Mouse (Mus musculus) splenic B cell, adult 2 months (primary cell): ENCODE data around the gene Mettl26.

Experiments
- DNase-seq: peaks from one replicate; pipeline ENCODE4 v3.0.0-alpha.2; 2011; ENCODE audit warnings: low read depth, low spot score
- H3K27me3 ChIP-seq: 2 replicates; pipeline ENCODE4 v1.6.1; 2012; ENCODE audit warnings: mild to moderate bottlenecking, low read length, moderate library complexity, mixed read lengths; ENCODE audit not compliant: control insufficient read depth, poor library complexity, insufficient read depth, severe bottlenecking
- H3K36me3 ChIP-seq: 2 replicates; pipeline ENCODE4 v1.6.1; 2012; ENCODE audit warnings: mild to moderate bottlenecking, low read length, moderate library complexity, mixed read lengths; ENCODE audit not compliant: control insufficient read depth, poor library complexity, insufficient read depth, severe bottlenecking

The Mettl26 gene

DNA sequence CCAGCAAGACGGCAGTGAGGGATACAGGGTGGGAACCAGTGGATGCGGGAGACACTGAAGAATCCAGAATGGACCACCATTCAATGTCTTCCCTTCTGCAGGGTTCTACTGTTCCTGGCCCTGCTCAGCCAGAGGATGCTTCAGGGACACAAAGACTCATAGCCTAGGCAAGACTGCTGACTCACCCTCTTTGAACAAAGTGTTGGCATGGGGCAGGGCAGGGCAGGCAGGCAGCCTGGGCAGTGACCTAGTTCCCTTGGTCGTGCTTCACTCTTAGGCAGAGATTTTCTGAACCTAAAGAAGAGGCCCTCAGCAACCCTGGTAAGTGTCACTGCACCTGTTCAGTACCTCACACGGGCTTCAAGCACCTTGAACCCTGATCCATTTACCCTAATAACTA lies 36.9 kb downstream of the Mettl26 start:
- Histone ChIP-seq H3K36me3 (no peaks in the 10 kb centered on the region; the same call in none of the 2 replicates), H3K27me3 (no peaks in the 10 kb centered on the region)
- no peak for DNase-seq

GRCm38 (mm10) chr17:25913186-25913876 lies 38.5 kb downstream of the Mettl26 start:
- no peak for DNase-seq
- no peaks in the 10 kb centered on the region; the same call in none of the 2 replicates for H3K36me3 ChIP-seq
- no peaks in the 10 kb centered on the region for H3K27me3 ChIP-seq

DNA sequence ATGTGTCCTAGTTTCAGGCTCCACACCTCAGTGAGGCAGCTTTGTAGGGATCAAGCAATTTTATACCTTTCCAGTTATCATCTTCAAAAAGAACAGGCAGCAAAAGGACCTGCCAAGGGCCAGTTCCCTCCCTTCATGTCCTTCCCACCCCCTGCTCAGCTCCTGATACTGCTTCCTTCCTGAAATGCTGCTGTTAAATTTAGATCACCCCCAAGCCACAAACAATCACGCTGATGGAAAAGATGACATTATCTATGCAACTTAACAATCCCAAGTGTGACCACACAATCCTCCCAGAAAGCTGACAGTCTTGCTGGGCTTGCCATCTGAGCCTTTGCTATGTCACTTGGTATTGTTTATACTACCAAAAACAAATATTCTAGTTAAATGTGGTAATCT lies 39.0 kb downstream of the Mettl26 start:
- no peaks in the 10 kb centered on the region for H3K27me3 ChIP-seq
- DNase-seq = no peak
- no peaks in the 10 kb centered on the region; the same call in none of the 2 replicates for H3K36me3 ChIP-seq

DNA sequence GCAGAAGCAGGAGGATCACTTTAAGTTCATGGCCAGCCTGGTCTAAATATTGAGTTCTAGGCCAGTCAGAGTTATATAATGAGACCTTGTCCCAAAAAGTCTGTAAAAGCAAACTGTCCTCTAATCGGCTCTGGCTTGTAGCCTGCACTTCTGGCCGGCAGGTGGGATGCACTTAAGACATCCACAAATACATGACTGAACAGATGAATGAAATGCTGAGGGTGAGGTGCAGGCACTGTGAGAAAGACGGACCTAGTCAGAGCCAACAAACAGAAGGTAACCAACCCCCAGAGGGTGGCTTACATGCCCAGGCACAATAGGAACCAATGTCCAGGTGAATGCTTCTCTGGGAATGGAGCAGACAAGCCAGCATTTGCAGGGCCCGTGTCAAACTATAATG lies 39.4 kb downstream of the Mettl26 start:
- H3K36me3 ChIP-seq = no peaks in the 10 kb centered on the region; the same call in none of the 2 replicates
- no peak for DNase-seq
- H3K27me3 ChIP-seq = no peaks in the 10 kb centered on the region

- H3K36me3 ChIP-seq = no peaks in the 10 kb centered on the region; the same call in 1 of the 2 replicates
- DNase-seq = no peak
- H3K27me3 ChIP-seq = no peaks in the 10 kb centered on the region
Measured at GRCm38 (mm10) chr17:25916931-25917647, 42.2 kb downstream of the Mettl26 start.

DNA sequence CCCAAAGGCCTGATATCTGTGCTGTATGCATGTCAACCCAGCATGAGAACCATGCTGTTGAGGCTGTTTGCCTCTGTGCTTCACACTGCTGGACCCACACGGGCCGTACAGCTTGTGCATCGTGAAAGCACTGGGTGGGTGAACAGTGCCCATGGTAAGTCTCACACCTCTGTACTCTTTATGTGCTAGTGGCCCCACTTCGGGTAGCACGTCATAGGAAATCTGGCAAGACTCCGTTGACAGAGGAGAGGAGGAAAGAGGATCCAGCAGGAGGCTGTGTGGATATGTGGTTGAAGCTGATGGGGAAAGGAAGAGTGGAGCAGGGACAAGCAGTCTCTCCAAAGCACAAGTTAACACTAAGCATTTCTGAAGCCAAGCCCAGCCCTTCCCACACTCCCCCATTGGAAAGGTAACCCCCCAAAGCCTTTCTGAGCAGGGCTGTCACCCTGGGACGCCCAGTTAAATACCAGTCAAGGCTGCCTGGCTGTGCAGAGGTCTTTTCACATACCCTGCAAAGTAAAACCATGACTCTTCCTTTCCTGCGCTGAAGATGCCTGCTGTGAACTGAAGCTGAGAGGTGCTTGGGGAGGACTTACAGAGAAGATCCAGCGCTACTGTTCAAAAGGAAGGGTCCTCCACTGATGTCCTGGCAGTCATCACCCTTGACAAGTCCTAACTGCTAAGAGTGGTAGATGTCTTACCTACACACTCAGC lies 43.3 kb downstream of the Mettl26 start:
- Histone ChIP-seq H3K36me3 (no peaks in the 10 kb centered on the region; the same call in 1 of the 2 replicates), H3K27me3 (no peaks in the 10 kb centered on the region)
- DNase-seq = no peak

GRCm38 (mm10) chr17:25919144-25919785 lies 44.4 kb downstream of the Mettl26 start, which contains the start of gene Rab40c:
Gene Rab40c, minus strand, starts transcription at chr17:25919727.
- DNase-seq = no peak
- Histone ChIP-seq H3K36me3 (no peaks in the 10 kb centered on the region), H3K27me3 (no peaks in the 10 kb centered on the region)

GRCm38 (mm10) chr17:25919786-25920642 lies 45.1 kb downstream of the Mettl26 start:
- Histone ChIP-seq H3K27me3 (no peaks in the 10 kb centered on the region), H3K36me3 (no peaks in the 10 kb centered on the region)
- peak; percentile 100 for DNase-seq

- Histone ChIP-seq H3K27me3 (no peaks in the 10 kb centered on the region), H3K36me3 (no peaks in the 10 kb centered on the region)
- no peak for DNase-seq
Measured at GRCm38 (mm10) chr17:25922120-25922519, 47.2 kb downstream of the Mettl26 start.

GRCm38 (mm10) chr17:25925348-25925747 lies 50.5 kb downstream of the Mettl26 start:
- H3K36me3 ChIP-seq = no peaks in the 10 kb centered on the region; the same call in 1 of the 2 replicates
- no peak for DNase-seq

More at GRCm38 (mm10) chr17:25925348-25925747, 50.5 kb downstream of the Mettl26 start:
- no peaks in the 10 kb centered on the region for H3K27me3 ChIP-seq
